Mouse (Mus musculus): Measurements from ENCODE around the gene Azgp1. TPM values are rescaled to one million over a fixed set of nuclear protein-coding genes. Genes with fewer than 3 reads are reported as not detected.

Gene Azgp1
- total RNA-seq, 4 experiments from 2014 or later = 0.73 to 1.0 (median 0.78) TPM; not detected in 1

Other genes starting within 250 kb of the Azgp1 start
- gene Nyap1, start 239.9 kb upstream of the Azgp1 start, total RNA-seq (2022) = 10 to 100 TPM in 1 of 4 experiments, 1 to 10 TPM in 3; 4.4 to 10.2 (median 7.1) TPM
- 100 to 1,000 TPM in 2 of 4 experiments, 10 to 100 TPM in 2; 73.9 to 110 (median 94.0) TPM for gene Tsc22d4, start 235.8 kb upstream of the Azgp1 start, total RNA-seq (2022)
- 10 to 100 TPM; 21.2 to 35.5 (median 27.0) TPM for gene Ppp1r35, start 202.7 kb upstream of the Azgp1 start, total RNA-seq (2022)
- 10 to 100 TPM; 53.8 to 66.8 (median 56.1) TPM for gene Mepce, start 193.9 kb upstream of the Azgp1 start, total RNA-seq (2022)
- gene Zcwpw1, start 193.7 kb upstream of the Azgp1 start, total RNA-seq (2022) = 1 to 10 TPM; 1.4 to 4.4 (median 2.8) TPM
- 1 to 10 TPM; 1.8 to 5.8 (median 4.1) TPM for gene Pilra, start 145.2 kb upstream of the Azgp1 start, total RNA-seq (2022)
- gene Pilrb1, start 123.4 kb upstream of the Azgp1 start, total RNA-seq (2022) = 1 to 10 TPM; 1.2 to 3.7 (median 1.9) TPM
- gene Pilrb2, start 109.7 kb upstream of the Azgp1 start, total RNA-seq (2022) = 1 to 10 TPM in 2 of 4 experiments, under 1 TPM in 1, not detected in 1; 0.93 to 3.2 (median 2.2) TPM
- under 1 TPM in 3 of 4 experiments, not detected in 1; 0.17 to 0.26 (median 0.22) TPM for gene Cyp3a13, start 59.9 kb upstream of the Azgp1 start, total RNA-seq (2022)
- under 1 TPM; 0.14 to 0.71 (median 0.40) TPM for gene Gjc3, start 18.4 kb upstream of the Azgp1 start, total RNA-seq (2022)
- gene Smok3a, start 39.7 kb downstream of the Azgp1 start, total RNA-seq (2022) = not detected
- gene Smok3b, start 39.9 kb downstream of the Azgp1 start, total RNA-seq (2022) = not detected
- not detected for gene Smok3c, start 71.7 kb downstream of the Azgp1 start, total RNA-seq (2022)
- gene Zkscan1, start 103.6 kb downstream of the Azgp1 start, total RNA-seq (2022) = 10 to 100 TPM; 39.6 to 51.4 (median 47.6) TPM
- 10 to 100 TPM; 16.7 to 18.8 (median 17.1) TPM for gene Zscan21, start 135.4 kb downstream of the Azgp1 start, total RNA-seq (2022)
- 10 to 100 TPM; 12.9 to 18.5 (median 16.1) TPM for gene Zfp113, start 174.2 kb downstream of the Azgp1 start, total RNA-seq (2022)
- 100 to 1,000 TPM; 123 to 142 (median 139) TPM for gene Cops6, start 179.6 kb downstream of the Azgp1 start, total RNA-seq (2022)
- gene Ap4m1, start 190.5 kb downstream of the Azgp1 start, total RNA-seq (2022) = 10 to 100 TPM; 19.5 to 34.6 (median 27.6) TPM
- gene Mcm7, start 190.9 kb downstream of the Azgp1 start, total RNA-seq (2022) = 10 to 100 TPM; 26.2 to 40.7 (median 32.4) TPM
- 10 to 100 TPM; 42.4 to 62.7 (median 51.4) TPM for gene Taf6, start 205.9 kb downstream of the Azgp1 start, total RNA-seq (2022)
- gene Cnpy4, start 206.0 kb downstream of the Azgp1 start, total RNA-seq (2022) = 10 to 100 TPM; 23.8 to 34.5 (median 27.8) TPM
- gene Mblac1, start 212.8 kb downstream of the Azgp1 start, total RNA-seq (2022) = 10 to 100 TPM; 10.4 to 15.0 (median 11.7) TPM
- gene Nxpe5, start 244.4 kb downstream of the Azgp1 start, total RNA-seq (2022) = under 1 TPM; 0.14 to 0.91 (median 0.52) TPM